Mouse (Mus musculus) stomach, postnatal 0 days (tissue): Measurements from ENCODE around the gene Olfr1277.

ENCODE experiments used
- CTCF ChIP-seq: IDR thresholded peaks from 2 replicates; pipeline ENCODE4 v1.5.1; 2016; ENCODE audit warnings: antibody characterized with exemption, low read depth, mild to moderate bottlenecking, moderate library complexity
- EP300 ChIP-seq: optimal IDR thresholded peaks from 2 replicates; pipeline ENCODE3; 2016; ENCODE audit warnings: antibody characterized with exemption

GRCm38 (mm10) chr2:111298541-111298940, 24.6 kb upstream of the Olfr1277 start:
- TF ChIP-seq CTCF, result no peak
- no peak for TF ChIP-seq EP300
